Mouse (Mus musculus) CH12.LX (cell line): ENCODE measurements around the gene Mettl7a1.
"Not testable (repeated sequence)": the region's sequence is repeated elsewhere in the genome, so short reads cannot be mapped to it uniquely, and the experiment has no call there.

Source experiments
- CTCF ChIP-seq, 2 experiments: IDR thresholded peaks in 1 of 2; conservative IDR thresholded peaks in 1 of 2; 2 replicates each; pipeline ENCODE4 v1.5.1; 2011 to 2012; ENCODE audit warnings: low read depth in 2 of 2, low read length in 2 of 2, improper control_type of control experiment in 1 of 2, inconsistent platforms in 1 of 2, mild to moderate bottlenecking in 1 of 2, moderate library complexity in 1 of 2
- MAFK ChIP-seq: IDR thresholded peaks from 2 replicates; pipeline ENCODE4 v1.6.1; 2011; ENCODE audit warnings: low read length, improper control_type of control experiment; ENCODE audit not compliant: insufficient replicate concordance
- MAX ChIP-seq: IDR thresholded peaks from 2 replicates; pipeline ENCODE4 v1.6.1; 2011; ENCODE audit warnings: low read length, improper control_type of control experiment
- POLR2A ChIP-seq: IDR thresholded peaks from 2 replicates; pipeline ENCODE4 v1.6.1; 2011; ENCODE audit warnings: low read depth, mild to moderate bottlenecking, improper control_type of control experiment, low read length
- POLR2AphosphoS2 ChIP-seq: IDR thresholded peaks from 2 replicates; pipeline ENCODE4 v1.6.1; 2011; ENCODE audit warnings: low read depth, low read length, improper control_type of control experiment
- SMC3 ChIP-seq: IDR thresholded peaks from 2 replicates; pipeline ENCODE4 v1.6.1; 2011; ENCODE audit warnings: low read depth, low read length, improper control_type of control experiment
- ZMIZ1 ChIP-seq: IDR thresholded peaks from 2 replicates; pipeline ENCODE4 v1.6.1; 2012; ENCODE audit warnings: low read depth, mild to moderate bottlenecking, inconsistent platforms, low read length, improper control_type of control experiment

DNA sequence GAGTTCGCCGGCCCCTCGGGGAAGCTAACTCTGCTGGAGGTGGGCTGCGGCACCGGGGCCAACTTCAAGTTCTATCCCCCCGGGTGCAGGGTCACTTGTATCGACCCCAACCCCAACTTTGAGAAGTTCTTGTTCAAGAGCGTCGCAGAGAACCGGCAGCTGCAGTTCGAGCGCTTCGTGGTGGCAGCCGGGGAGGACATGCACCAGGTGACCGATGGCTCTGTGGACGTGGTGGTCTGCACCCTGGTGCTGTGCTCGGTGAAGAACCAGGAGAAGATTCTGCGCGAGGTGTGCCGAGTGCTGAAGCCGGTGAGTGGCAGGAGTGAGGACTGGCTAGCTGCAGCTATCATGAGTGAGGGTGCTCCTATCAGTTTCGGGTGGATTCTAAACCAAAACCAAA, 49.5 kb downstream of the Mettl7a1 start:
- TF ChIP-seq POLR2A; CTCF (conservative IDR thresholded peaks at IDR 0.05 in 1 of 2, IDR thresholded peaks at IDR 0.05 in 1 of 2; ENCODE audit: low read depth in 2 of 2, low read length in 2 of 2); MAX; POLR2AphosphoS2; SMC3; ZMIZ1; MAFK: not testable (repeated sequence)
